Mouse (Mus musculus): Measurements from ENCODE around the gene Cox15.

The Cox15 gene

GRCm38 (mm10) chr19:43752489-43753225, at the start of gene Cox15, which contains the start of gene Cutc:
Cox15 (minus strand) TSS chr19:43753000.
Cutc (plus strand) TSS chr19:43752996.
- DNase-seq (ENCODE audit: low spot score) = peak; percentile 90

GRCm38 (mm10) chr19:43801427-43802051, 48.7 kb upstream of the Cox15 start:
- no peak for DNase-seq (ENCODE audit: low spot score)

- no peak for DNase-seq (ENCODE audit: low spot score)
These were observed 44.4 kb upstream of the Cox15 start for GRCm38 (mm10) chr19:43797216-43797615.

- no peak for DNase-seq (ENCODE audit: low spot score)
These were observed 42.7 kb upstream of the Cox15 start for GRCm38 (mm10) chr19:43795511-43795910.

- no peak for DNase-seq (ENCODE audit: low spot score)
These were observed 41.2 kb upstream of the Cox15 start for GRCm38 (mm10) chr19:43793951-43794350.

- no peak for DNase-seq (ENCODE audit: low spot score)
These were observed 39.7 kb upstream of the Cox15 start for GRCm38 (mm10) chr19:43792537-43792936.

GRCm38 (mm10) chr19:43789817-43790216, 37.0 kb upstream of the Cox15 start:
- no peak for DNase-seq (ENCODE audit: low spot score)

- no peak for DNase-seq (ENCODE audit: low spot score)
These were observed 33.6 kb upstream of the Cox15 start for GRCm38 (mm10) chr19:43786249-43787026.

GRCm38 (mm10) chr19:43784761-43785160, 32.0 kb upstream of the Cox15 start:
- no peak for DNase-seq (ENCODE audit: low spot score)

GRCm38 (mm10) chr19:43781980-43782379, 29.2 kb upstream of the Cox15 start, which contains the start of gene Abcc2:
Abcc2 (plus strand) TSS chr19:43782192.
- no peak for DNase-seq (ENCODE audit: low spot score)

GRCm38 (mm10) chr19:43780391-43780790, 27.6 kb upstream of the Cox15 start:
- DNase-seq (ENCODE audit: low spot score) = no peak

GRCm38 (mm10) chr19:43777308-43777707, 24.5 kb upstream of the Cox15 start:
- DNase-seq (ENCODE audit: low spot score) = no peak

GRCm38 (mm10) chr19:43776561-43776960, 23.8 kb upstream of the Cox15 start:
- no peak for DNase-seq (ENCODE audit: low spot score)

- no peak for DNase-seq (ENCODE audit: low spot score)
These were observed 22.6 kb upstream of the Cox15 start for GRCm38 (mm10) chr19:43775433-43775832.

GRCm38 (mm10) chr19:43772311-43772710, 19.5 kb upstream of the Cox15 start:
- no peak for DNase-seq (ENCODE audit: low spot score)

GRCm38 (mm10) chr19:43771499-43771969, 18.7 kb upstream of the Cox15 start:
- DNase-seq (ENCODE audit: low spot score) = no peak

GRCm38 (mm10) chr19:43770584-43770983, 17.8 kb upstream of the Cox15 start:
- DNase-seq (ENCODE audit: low spot score) = no peak

- no peak for DNase-seq (ENCODE audit: low spot score)
These were observed 16.7 kb upstream of the Cox15 start for GRCm38 (mm10) chr19:43769366-43769960.

GRCm38 (mm10) chr19:43767549-43768322, 14.9 kb upstream of the Cox15 start:
- no peak for DNase-seq (ENCODE audit: low spot score)

GRCm38 (mm10) chr19:43766451-43766850, 13.7 kb upstream of the Cox15 start:
- no peak for DNase-seq (ENCODE audit: low spot score)

GRCm38 (mm10) chr19:43762410-43762809, 9.6 kb upstream of the Cox15 start:
- DNase-seq (ENCODE audit: low spot score) = no peak
